Mouse (Mus musculus): ENCODE results near the gene Daam2. TPM values are rescaled to one million over a fixed set of nuclear protein-coding genes. Genes with fewer than 3 reads are reported as not detected.

Daam2 gene
- total and polyA plus RNA-seq, 3 experiments = 0.04 to 0.41 TPM; not detected in 1

GRCm38 (mm10) chr17:49509431-49509830, 54.7 kb downstream of the Daam2 start:
- in situ Hi-C loops (cut with MboI; ENCODE audit: low pct_ligation_motif_present, low pct_unique_long_range_greater_than_20kb, low sequenced_read_pairs) = no loop called here
- no peak overlapping the region for H3K4me2 ChIP-seq (ENCODE audit: insufficient read depth, low read depth, poor library complexity, severe bottlenecking)
- no peak for TF ChIP-seq POLR2A (IDR thresholded peaks at IDR 0.05; ENCODE audit: low read depth, low read length)
- no peak overlapping the region for H3K4me3 ChIP-seq (replicated peaks in 1 of 3; ENCODE audit: low read depth in 2 of 3, low read length in 2 of 3, poor library complexity in 1 of 3)
- H3K79me2 ChIP-seq (replicated peaks; ENCODE audit: control insufficient read depth, extremely low read depth, insufficient read depth, poor library complexity, severe bottlenecking) = no peaks in the 10 kb centered on the region
- no peak overlapping the region for H3K27ac ChIP-seq (ENCODE audit: insufficient read depth, low read depth)
- no peak for DNase-seq (ENCODE audit: extremely low read depth)
- dilution Hi-C loops (cut with MboI; ENCODE audit: extremely low pct_ligation_motif_present, extremely low pct_unique_long_range_greater_than_20kb, low sequenced_read_pairs) = no loop called here
- H3K27me3 ChIP-seq (replicated peaks) = peaks cover 9% of the 10 kb centered on the region
- H3K9me3 ChIP-seq (replicated peaks; ENCODE audit: low read length) = no peaks in the 10 kb centered on the region
- no peaks in the 10 kb centered on the region for H3K4me1 ChIP-seq (ENCODE audit: control insufficient read depth in 1 of 2, insufficient read depth in 2 of 2)
- no peaks in the 10 kb centered on the region for H3K36me3 ChIP-seq (replicated peaks in 1 of 2; ENCODE audit: control insufficient read depth in 1 of 2, insufficient read depth in 1 of 2, low read length in 1 of 2)
- no peak overlapping the region for H3K9ac ChIP-seq (ENCODE audit: insufficient read depth, low read depth)

GRCm38 (mm10) chr17:49503246-49503900, 60.8 kb downstream of the Daam2 start:
- no peaks in the 10 kb centered on the region for H3K9me3 ChIP-seq (replicated peaks; ENCODE audit: low read length)
- no peaks in the 10 kb centered on the region for H3K4me1 ChIP-seq (ENCODE audit: control insufficient read depth in 1 of 2, insufficient read depth in 2 of 2)
- H3K27ac ChIP-seq (ENCODE audit: insufficient read depth, low read depth) = no peak overlapping the region
- no peak for TF ChIP-seq ELF1 (IDR thresholded peaks at IDR 0.05; ENCODE audit: low read depth, low read length)
- no peak for TF ChIP-seq CTCF (conservative IDR thresholded peaks at IDR 0.05 in 1 of 2, IDR thresholded peaks at IDR 0.05 in 1 of 2; ENCODE audit: low read depth in 2 of 2, low read length in 2 of 2)
- TF ChIP-seq PAX5 (IDR thresholded peaks at IDR 0.05; ENCODE audit: low read length) = no peak
- TF ChIP-seq SMC3 (IDR thresholded peaks at IDR 0.05; ENCODE audit: low read depth, low read length) = no peak
- TF ChIP-seq CHD2 (IDR thresholded peaks at IDR 0.05; ENCODE audit: low read length) = no peak
- no peak for TF ChIP-seq JUN (IDR thresholded peaks at IDR 0.05; ENCODE audit: insufficient read depth, low read depth, low read length)
- no peak for TF ChIP-seq ZKSCAN1 (IDR thresholded peaks at IDR 0.05; ENCODE audit: borderline replicate concordance, low read depth, low read length)
- TF ChIP-seq POLR2A (IDR thresholded peaks at IDR 0.05; ENCODE audit: low read depth, low read length) = no peak
- H3K4me2 ChIP-seq (ENCODE audit: insufficient read depth, low read depth, poor library complexity, severe bottlenecking) = no peak overlapping the region
- no peak overlapping the region for H3K4me3 ChIP-seq (replicated peaks in 1 of 3; ENCODE audit: low read depth in 2 of 3, low read length in 2 of 3, poor library complexity in 1 of 3)
- H3K79me2 ChIP-seq (replicated peaks; ENCODE audit: control insufficient read depth, extremely low read depth, insufficient read depth, poor library complexity, severe bottlenecking) = no peaks in the 10 kb centered on the region
- no peaks in the 10 kb centered on the region for H3K36me3 ChIP-seq (replicated peaks in 1 of 2; ENCODE audit: control insufficient read depth in 1 of 2, insufficient read depth in 1 of 2, low read length in 1 of 2)
- in situ Hi-C loops (cut with MboI; ENCODE audit: low pct_ligation_motif_present, low pct_unique_long_range_greater_than_20kb, low sequenced_read_pairs) (no loop called here), dilution Hi-C loops (cut with MboI; ENCODE audit: extremely low pct_ligation_motif_present, extremely low pct_unique_long_range_greater_than_20kb, low sequenced_read_pairs) (no loop called here)
- no peak overlapping the region for H3K9ac ChIP-seq (ENCODE audit: insufficient read depth, low read depth)
- no peak for DNase-seq (ENCODE audit: extremely low read depth)
- H3K27me3 ChIP-seq (replicated peaks) = peaks cover 16% of the 10 kb centered on the region

GRCm38 (mm10) chr17:49500234-49500633, 63.9 kb downstream of the Daam2 start:
- no peak for DNase-seq (ENCODE audit: extremely low read depth)

More at GRCm38 (mm10) chr17:49500234-49500633, 63.9 kb downstream of the Daam2 start:
- Histone ChIP-seq H3K27me3 (replicated peaks) (peaks cover 24% of the 10 kb centered on the region), H3K36me3 (replicated peaks in 1 of 2; ENCODE audit: control insufficient read depth in 1 of 2, insufficient read depth in 1 of 2, low read length in 1 of 2) (no peaks in the 10 kb centered on the region), H3K4me3 (replicated peaks in 1 of 3; ENCODE audit: low read depth in 2 of 3, low read length in 2 of 3, poor library complexity in 1 of 3) (no peak overlapping the region), H3K27ac (ENCODE audit: insufficient read depth, low read depth) (no peak overlapping the region), H3K4me2 (ENCODE audit: insufficient read depth, low read depth, poor library complexity, severe bottlenecking) (no peak overlapping the region), H3K9ac (ENCODE audit: insufficient read depth, low read depth) (no peak overlapping the region), H3K79me2 (replicated peaks; ENCODE audit: control insufficient read depth, extremely low read depth, insufficient read depth, poor library complexity, severe bottlenecking) (no peaks in the 10 kb centered on the region), H3K9me3 (replicated peaks; ENCODE audit: low read length) (no peaks in the 10 kb centered on the region), H3K4me1 (ENCODE audit: control insufficient read depth in 1 of 2, insufficient read depth in 2 of 2) (no peaks in the 10 kb centered on the region)
- TF ChIP-seq ZKSCAN1 (IDR thresholded peaks at IDR 0.05; ENCODE audit: borderline replicate concordance, low read depth, low read length) (no peak), MEF2A (IDR thresholded peaks at IDR 0.05; ENCODE audit: borderline replicate concordance, low read depth, low read length) (no peak), JUND (conservative IDR thresholded peaks at IDR 0.05; ENCODE audit: low read depth, low read length) (no peak), GABPA (IDR thresholded peaks at IDR 0.05; ENCODE audit: insufficient replicate concordance, low read depth, low read length) (no peak), MAZ (IDR thresholded peaks at IDR 0.05; ENCODE audit: low read depth, low read length) (no peak), USF1 (IDR thresholded peaks at IDR 0.05; ENCODE audit: low read depth, low read length) (no peak), PAX5 (IDR thresholded peaks at IDR 0.05; ENCODE audit: low read length) (no peak), MAX (IDR thresholded peaks at IDR 0.05; ENCODE audit: low read length) (no peak), SMC3 (IDR thresholded peaks at IDR 0.05; ENCODE audit: low read depth, low read length) (no peak), POLR2AphosphoS2 (IDR thresholded peaks at IDR 0.05; ENCODE audit: low read depth, low read length) (no peak), NRF1 (IDR thresholded peaks at IDR 0.05; ENCODE audit: low read depth, low read length) (no peak), CHD1 (IDR thresholded peaks at IDR 0.05; ENCODE audit: low read depth, low read length) (no peak), TBP (conservative IDR thresholded peaks at IDR 0.05; ENCODE audit: low read depth, low read length) (no peak), EP300 (IDR thresholded peaks at IDR 0.05; ENCODE audit: low read length) (no peak), HCFC1 (IDR thresholded peaks at IDR 0.05; ENCODE audit: low read depth, low read length) (no peak), TCF12 (IDR thresholded peaks at IDR 0.05; ENCODE audit: low read depth, low read length) (no peak), MXI1 (IDR thresholded peaks at IDR 0.05; ENCODE audit: low read depth, low read length) (no peak), CHD2 (IDR thresholded peaks at IDR 0.05; ENCODE audit: low read length) (no peak), UBTF (IDR thresholded peaks at IDR 0.05; ENCODE audit: low read depth, low read length) (no peak), POLR2A (IDR thresholded peaks at IDR 0.05; ENCODE audit: low read depth, low read length) (no peak)
- dilution Hi-C loops (cut with MboI; ENCODE audit: extremely low pct_ligation_motif_present, extremely low pct_unique_long_range_greater_than_20kb, low sequenced_read_pairs) = no loop called here
- in situ Hi-C loops (cut with MboI; ENCODE audit: low pct_ligation_motif_present, low pct_unique_long_range_greater_than_20kb, low sequenced_read_pairs) = no loop called here
